Mouse (Mus musculus) kidney, postnatal 36 days (tissue): Measurements from ENCODE around the gene Usp10.

ENCODE experiments used
- DNase-seq, 2 experiments: peaks; one replicate each; pipeline ENCODE4 v3.0.0; 2021 to 2022; ENCODE audit warnings: mixed read lengths in 2 of 2

Gene Usp10

DNA sequence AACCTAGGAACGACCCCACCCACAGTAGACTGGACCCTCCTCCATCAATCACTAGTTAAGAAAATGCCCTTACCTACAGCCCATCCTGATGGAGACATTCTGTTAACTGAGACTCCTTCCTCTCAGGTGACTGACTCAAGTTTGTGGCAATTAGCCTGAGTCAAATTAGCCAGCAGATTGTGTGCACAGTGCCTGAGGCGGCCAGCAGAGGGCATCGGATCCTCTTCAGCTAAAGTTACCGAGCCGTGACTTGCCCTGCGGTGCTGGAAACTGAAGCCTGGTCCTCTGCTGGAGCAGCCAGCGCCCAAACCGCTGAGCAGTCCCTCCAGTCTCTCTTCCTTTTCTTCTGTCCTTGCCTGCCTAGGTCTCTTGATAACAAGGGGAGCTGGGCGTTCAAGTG lies 57.3 kb downstream of the Usp10 start:
- peak in 1 of 2 experiments; percentile 30 for DNase-seq

- DNase-seq: no peak
Measured at GRCm38 (mm10) chr8:119970169-119970568, 60.0 kb downstream of the Usp10 start.

DNA sequence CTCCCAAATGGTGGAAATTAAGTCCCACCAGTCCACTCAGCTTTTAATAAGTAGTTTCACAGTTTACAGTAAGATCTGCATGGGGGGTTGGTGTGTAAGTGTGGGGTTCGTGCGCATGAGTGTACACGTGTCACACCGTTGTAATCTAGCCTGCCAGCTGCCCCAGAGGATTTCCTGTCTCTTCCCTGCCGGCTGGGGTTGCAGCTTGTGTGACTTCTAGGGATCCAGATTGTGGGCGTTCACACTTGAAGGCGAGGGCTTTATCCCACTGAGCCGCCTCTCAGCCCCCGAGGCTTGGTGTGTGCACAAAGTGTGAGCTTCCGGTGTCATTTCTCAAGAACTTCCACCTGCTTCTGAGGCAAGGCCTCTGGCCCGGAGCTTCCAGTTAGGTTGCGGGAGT lies 62.4 kb downstream of the Usp10 start:
- DNase-seq: peak; percentile 9 to 23

- no peak for DNase-seq
Measured at GRCm38 (mm10) chr8:119978770-119979381, 68.7 kb downstream of the Usp10 start.

DNA sequence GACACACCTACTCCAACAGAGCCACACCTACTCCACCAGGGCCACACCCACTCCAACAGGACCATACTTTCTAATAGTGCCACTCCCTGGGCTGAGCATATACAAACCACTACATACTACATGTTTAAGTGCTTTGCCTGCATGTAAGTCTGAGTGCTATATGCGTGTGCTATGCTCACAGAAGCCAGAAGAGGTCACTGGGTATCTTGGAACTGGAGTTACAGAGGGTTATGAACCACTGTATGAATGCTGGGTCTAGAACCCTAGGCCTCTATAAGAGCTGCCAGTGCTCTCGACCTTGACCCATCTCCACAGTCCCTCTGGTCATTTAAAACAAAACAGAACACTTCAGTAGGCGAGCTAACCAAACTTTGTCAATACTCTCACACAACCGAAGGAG lies 71.1 kb downstream of the Usp10 start:
- DNase-seq: peak in 1 of 2 experiments; percentile 10

DNA sequence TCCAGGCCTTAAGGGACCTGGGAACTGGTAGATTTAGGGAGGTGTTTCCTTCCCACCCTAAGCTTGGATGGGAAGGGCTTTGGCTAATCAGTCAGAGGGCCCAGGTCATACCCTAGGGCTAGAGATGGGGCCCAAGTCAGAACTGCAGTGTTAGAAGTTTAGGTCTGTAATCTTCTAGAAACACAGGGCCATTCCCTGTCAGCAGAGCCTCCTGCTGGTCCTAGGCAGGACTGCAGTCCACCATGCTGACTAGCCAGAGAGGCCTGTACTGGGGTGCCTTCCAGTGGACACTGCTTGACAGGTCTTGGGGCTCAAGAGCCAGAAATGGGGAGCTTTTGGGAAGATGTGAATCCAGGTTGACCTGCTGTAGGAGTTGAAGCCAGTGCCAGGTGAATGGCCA lies 73.9 kb downstream of the Usp10 start:
- DNase-seq: peak in 1 of 2 experiments; percentile 78

GRCm38 (mm10) chr8:119986174-119986573 lies 76.0 kb downstream of the Usp10 start:
- no peak for DNase-seq

GRCm38 (mm10) chr8:119988087-119988486 lies 77.9 kb downstream of the Usp10 start:
- peak in 1 of 2 experiments; percentile 39 for DNase-seq

GRCm38 (mm10) chr8:119992249-119992648 lies 82.1 kb downstream of the Usp10 start, which contains the start of gene Crispld2:
Gene Crispld2 (plus strand): TSS chr8:119992438.
- DNase-seq: peak; percentile 79 to 83

DNA sequence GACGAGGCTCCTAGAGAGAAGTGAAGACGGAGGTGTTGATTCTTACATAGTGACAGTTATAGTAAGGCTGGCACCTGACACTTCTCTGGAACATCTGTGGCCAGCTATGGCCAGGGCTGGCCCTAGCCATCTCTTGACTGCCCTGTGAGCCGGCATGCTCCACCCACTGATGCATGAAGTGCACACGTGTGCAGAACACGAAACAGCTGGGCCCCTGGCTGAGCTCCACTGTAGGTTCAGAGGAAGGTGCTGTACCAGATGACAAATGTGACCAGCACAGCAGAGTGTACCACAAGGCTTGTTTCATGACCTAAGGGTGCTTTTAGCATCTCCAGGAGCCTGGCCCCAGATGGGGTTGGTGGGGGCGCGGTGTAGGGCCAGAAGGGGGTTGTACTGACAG lies 84.0 kb downstream of the Usp10 start:
- no peak for DNase-seq

- DNase-seq: no peak
Measured at GRCm38 (mm10) chr8:119994556-119994955, 84.4 kb downstream of the Usp10 start.

DNA sequence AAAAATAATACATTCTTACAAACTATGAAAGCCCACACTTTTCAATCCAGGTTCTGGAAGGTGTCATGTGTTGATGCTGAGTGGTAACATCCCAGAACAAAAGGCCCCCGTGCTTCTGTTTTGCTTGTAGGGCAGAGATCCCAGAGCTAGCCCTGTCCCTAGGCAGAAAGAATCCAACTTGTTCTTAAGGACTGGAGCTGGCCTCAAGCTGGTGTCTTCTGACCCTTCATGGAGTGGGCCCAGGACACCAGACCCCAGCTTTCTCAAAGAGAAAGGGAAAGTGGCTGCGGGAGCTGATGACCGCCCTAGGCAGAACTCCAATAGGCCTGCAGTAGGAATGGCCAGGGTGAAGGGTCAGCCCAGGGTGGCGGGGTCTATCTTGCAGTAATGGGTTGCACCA lies 87.1 kb downstream of the Usp10 start:
- DNase-seq: peak in 1 of 2 experiments; percentile 26

DNA sequence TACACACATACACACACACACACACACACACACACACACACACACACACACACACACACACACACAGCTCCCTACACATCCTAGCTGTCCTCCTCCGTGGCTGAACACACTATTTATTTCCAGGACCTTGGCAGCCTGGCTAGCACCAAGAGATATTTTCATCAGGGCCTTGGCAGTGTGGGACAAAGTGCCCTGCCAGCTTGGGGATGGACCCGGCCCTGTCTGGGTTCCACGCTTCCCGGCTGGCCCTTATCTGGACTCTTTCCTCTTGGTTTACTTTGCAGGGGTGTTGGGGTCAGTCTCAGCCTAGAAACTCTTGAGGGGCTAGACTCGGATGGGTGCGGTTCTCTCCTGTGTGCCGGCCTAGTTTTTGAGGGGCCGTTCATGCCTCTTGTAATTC lies 90.3 kb downstream of the Usp10 start:
- DNase-seq: no peak

- peak; percentile 80 to 94 for DNase-seq
Measured at GRCm38 (mm10) chr8:120001712-120002111, 91.6 kb downstream of the Usp10 start.

GRCm38 (mm10) chr8:120002348-120002747 lies 92.2 kb downstream of the Usp10 start:
- peak; percentile 69 for DNase-seq

DNA sequence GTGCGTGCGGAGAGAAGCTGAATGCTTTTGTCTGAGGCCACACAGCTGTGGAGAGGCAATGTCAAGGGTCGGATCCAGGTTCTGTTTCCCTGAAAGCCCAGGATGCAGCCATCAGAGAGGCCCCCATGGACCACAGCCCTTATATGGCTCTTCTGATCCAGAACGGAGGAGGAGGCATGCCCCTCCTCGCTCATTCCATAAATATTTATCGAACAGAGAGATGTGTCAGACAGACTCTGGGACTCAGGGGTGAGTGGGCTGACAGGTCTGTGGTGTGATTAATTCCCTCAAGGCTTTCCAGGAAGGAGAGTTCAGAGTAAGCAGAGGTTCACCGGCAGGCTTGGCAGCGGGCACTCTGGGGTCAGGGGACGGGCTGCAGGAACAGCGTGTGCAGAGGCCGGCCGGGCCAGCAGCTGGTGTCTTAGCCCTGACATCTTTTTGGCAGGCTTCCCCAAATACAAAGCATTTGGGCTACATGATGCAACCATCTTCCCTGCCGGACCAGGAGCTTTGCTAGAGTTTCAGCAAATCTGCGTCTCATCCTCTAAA lies 94.1 kb downstream of the Usp10 start:
- peak; percentile 88 to 94 for DNase-seq

- no peak for DNase-seq
Measured at GRCm38 (mm10) chr8:120004705-120005381, 94.7 kb downstream of the Usp10 start.

DNA sequence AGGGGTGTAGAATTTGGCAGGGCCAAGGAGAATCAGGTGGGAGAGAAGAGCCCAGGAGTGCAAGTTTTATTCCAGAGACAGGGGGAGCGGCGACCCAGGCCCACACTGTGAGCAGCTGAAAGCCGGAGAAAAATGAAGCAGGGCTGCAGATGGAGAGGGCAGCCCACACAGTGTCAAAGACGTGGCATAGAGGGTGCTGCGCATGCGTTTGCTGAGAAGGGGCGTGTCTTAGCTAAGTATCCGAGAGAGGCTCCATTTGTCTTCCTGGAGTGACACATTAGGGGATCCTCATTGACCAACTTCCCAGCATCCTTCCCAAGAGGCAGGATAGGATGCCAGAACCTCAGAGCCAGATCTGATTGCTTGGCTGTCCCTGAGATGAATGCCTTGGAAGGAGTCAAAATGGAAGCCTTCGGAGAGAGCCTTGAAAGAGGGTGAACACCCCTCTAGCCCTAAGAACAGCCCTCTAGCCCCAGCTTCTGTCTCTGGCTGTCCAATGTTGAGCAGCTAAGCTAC lies 96.5 kb downstream of the Usp10 start:
- DNase-seq: peak in 1 of 2 experiments; percentile 12
